Mouse (Mus musculus): ENCODE data around the gene Mcm10. TPM values are rescaled to one million over a fixed set of nuclear protein-coding genes. Genes with fewer than 3 reads are reported as not detected.
A peak's percentile ranks its signal among the peaks of the same experiment; 100 is the strongest.

Gene Mcm10
- polyA plus RNA-seq, 1 experiment from 2014 or later = 4.9 TPM

- no peaks in the 10 kb centered on the region for H3K27me3 ChIP-seq (replicated peaks; ENCODE audit: control insufficient read depth, insufficient read depth, low read length)
- no peak overlapping the region for H3K4me2 ChIP-seq (ENCODE audit: low read length)
- no peak overlapping the region for H3K27ac ChIP-seq (ENCODE audit: low read depth, low read length)
- H3K4me3 ChIP-seq (ENCODE audit: low read length) = no peak overlapping the region
- H3K9ac ChIP-seq (ENCODE audit: low read depth, low read length) = no peak overlapping the region
- peaks cover 7% of the 10 kb centered on the region for H3K4me1 ChIP-seq (ENCODE audit: control insufficient read depth, insufficient read depth, low read depth, low read length)
- H3K36me3 ChIP-seq (ENCODE audit: control insufficient read depth, insufficient read depth, low read length) = peaks cover 2% of the 10 kb centered on the region; the same call in 1 of the 2 replicates
- H3K9me3 ChIP-seq (ENCODE audit: control insufficient read depth, low read length) = no peaks in the 10 kb centered on the region
- ATAC-seq = no peak
- WGBS = 84% methylated on average over 11 of the region's 11 CpGs
Observed at GRCm38 (mm10) chr2:5042616-5043475, 30.3 kb upstream of the Mcm10 start.

DNA sequence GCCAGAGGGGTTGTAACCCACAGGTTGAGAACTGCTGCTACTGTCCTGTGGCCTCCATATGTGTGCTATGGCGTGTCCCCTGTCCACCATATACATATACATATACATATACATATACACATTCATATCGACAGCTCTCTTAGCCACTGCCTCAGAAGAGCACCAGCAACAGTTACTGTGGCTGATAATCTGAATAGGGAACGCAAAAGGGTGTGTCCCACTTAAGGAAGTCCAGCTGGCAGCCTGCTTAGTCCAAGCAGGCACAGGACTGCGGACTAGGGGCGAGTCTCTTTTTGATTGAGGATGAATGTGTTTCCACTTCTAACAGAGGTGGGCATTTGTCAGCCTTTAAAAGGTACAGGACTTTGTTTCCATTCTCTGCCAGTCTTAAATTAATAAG is 29.3 kb upstream of the Mcm10 start:
- Histone ChIP-seq H3K4me1 (ENCODE audit: control insufficient read depth, insufficient read depth, low read depth, low read length) (peaks cover 9% of the 10 kb centered on the region), H3K9me3 (ENCODE audit: control insufficient read depth, low read length) (no peaks in the 10 kb centered on the region), H3K27me3 (replicated peaks; ENCODE audit: control insufficient read depth, insufficient read depth, low read length) (no peaks in the 10 kb centered on the region), H3K4me3 (ENCODE audit: low read length) (no peak overlapping the region), H3K9ac (ENCODE audit: low read depth, low read length) (no peak overlapping the region), H3K4me2 (ENCODE audit: low read length) (no peak overlapping the region), H3K36me3 (ENCODE audit: control insufficient read depth, insufficient read depth, low read length) (peaks cover 2% of the 10 kb centered on the region; the same call in 1 of the 2 replicates), H3K27ac (ENCODE audit: low read depth, low read length) (no peak overlapping the region)
- 91% methylated on average over 5 of the region's 5 CpGs for WGBS
- ATAC-seq = no peak

GRCm38 (mm10) chr2:5040281-5041161 is 27.9 kb upstream of the Mcm10 start:
- no peak for ATAC-seq
- Histone ChIP-seq H3K9ac (ENCODE audit: low read depth, low read length) (no peak overlapping the region), H3K27me3 (replicated peaks; ENCODE audit: control insufficient read depth, insufficient read depth, low read length) (no peaks in the 10 kb centered on the region), H3K4me2 (ENCODE audit: low read length) (no peak overlapping the region), H3K4me1 (ENCODE audit: control insufficient read depth, insufficient read depth, low read depth, low read length) (peaks cover 9% of the 10 kb centered on the region), H3K4me3 (ENCODE audit: low read length) (no peak overlapping the region), H3K36me3 (ENCODE audit: control insufficient read depth, insufficient read depth, low read length) (peaks cover 2% of the 10 kb centered on the region; the same call in 1 of the 2 replicates), H3K9me3 (ENCODE audit: control insufficient read depth, low read length) (no peaks in the 10 kb centered on the region), H3K27ac (ENCODE audit: low read depth, low read length) (no peak overlapping the region)
- WGBS = 93% methylated on average over 12 of the region's 12 CpGs

- Histone ChIP-seq H3K4me1 (ENCODE audit: control insufficient read depth, insufficient read depth, low read depth, low read length) (peaks cover 3% of the 10 kb centered on the region; the same call in 1 of the 2 replicates), H3K27me3 (replicated peaks; ENCODE audit: control insufficient read depth, insufficient read depth, low read length) (no peaks in the 10 kb centered on the region), H3K27ac (ENCODE audit: low read depth, low read length) (no peak overlapping the region), H3K4me3 (ENCODE audit: low read length) (no peak overlapping the region), H3K4me2 (ENCODE audit: low read length) (no peak overlapping the region), H3K36me3 (ENCODE audit: control insufficient read depth, insufficient read depth, low read length) (peaks cover 2% of the 10 kb centered on the region; the same call in 1 of the 2 replicates), H3K9me3 (ENCODE audit: control insufficient read depth, low read length) (no peaks in the 10 kb centered on the region), H3K9ac (ENCODE audit: low read depth, low read length) (no peak overlapping the region)
- WGBS = 76% methylated on average over 13 of the region's 13 CpGs
- ATAC-seq = no peak
Observed at GRCm38 (mm10) chr2:5039350-5040170, 27.0 kb upstream of the Mcm10 start.

GRCm38 (mm10) chr2:5038320-5038719 is 25.7 kb upstream of the Mcm10 start:
- WGBS = 29% methylated on average over 5 of the region's 5 CpGs
- Histone ChIP-seq H3K4me3 (ENCODE audit: low read length) (no peak overlapping the region), H3K4me1 (ENCODE audit: control insufficient read depth, insufficient read depth, low read depth, low read length) (peaks cover 3% of the 10 kb centered on the region; the same call in 1 of the 2 replicates), H3K9ac (ENCODE audit: low read depth, low read length) (no peak overlapping the region), H3K27me3 (replicated peaks; ENCODE audit: control insufficient read depth, insufficient read depth, low read length) (no peaks in the 10 kb centered on the region), H3K4me2 (ENCODE audit: low read length) (no peak overlapping the region), H3K27ac (ENCODE audit: low read depth, low read length) (no peak overlapping the region), H3K9me3 (ENCODE audit: control insufficient read depth, low read length) (no peaks in the 10 kb centered on the region), H3K36me3 (ENCODE audit: control insufficient read depth, insufficient read depth, low read length) (peaks cover 2% of the 10 kb centered on the region; the same call in 1 of the 2 replicates)
- ATAC-seq = peak; percentile 74; the same call in 1 of the 2 replicates

GRCm38 (mm10) chr2:5037390-5037789 is 24.8 kb upstream of the Mcm10 start:
- H3K9ac ChIP-seq (ENCODE audit: low read depth, low read length) = no peak overlapping the region
- no peak overlapping the region for H3K27ac ChIP-seq (ENCODE audit: low read depth, low read length)
- H3K9me3 ChIP-seq (ENCODE audit: control insufficient read depth, low read length) = no peaks in the 10 kb centered on the region
- H3K27me3 ChIP-seq (replicated peaks; ENCODE audit: control insufficient read depth, insufficient read depth, low read length) = no peaks in the 10 kb centered on the region
- ATAC-seq = no peak
- no peak overlapping the region for H3K4me2 ChIP-seq (ENCODE audit: low read length)
- H3K36me3 ChIP-seq (ENCODE audit: control insufficient read depth, insufficient read depth, low read length) = peaks cover 2% of the 10 kb centered on the region; the same call in 1 of the 2 replicates
- H3K4me1 ChIP-seq (ENCODE audit: control insufficient read depth, insufficient read depth, low read depth, low read length) = peaks cover 3% of the 10 kb centered on the region; the same call in 1 of the 2 replicates
- H3K4me3 ChIP-seq (ENCODE audit: low read length) = no peak overlapping the region
- WGBS = 40% methylated on average over 3 of the region's 3 CpGs

DNA sequence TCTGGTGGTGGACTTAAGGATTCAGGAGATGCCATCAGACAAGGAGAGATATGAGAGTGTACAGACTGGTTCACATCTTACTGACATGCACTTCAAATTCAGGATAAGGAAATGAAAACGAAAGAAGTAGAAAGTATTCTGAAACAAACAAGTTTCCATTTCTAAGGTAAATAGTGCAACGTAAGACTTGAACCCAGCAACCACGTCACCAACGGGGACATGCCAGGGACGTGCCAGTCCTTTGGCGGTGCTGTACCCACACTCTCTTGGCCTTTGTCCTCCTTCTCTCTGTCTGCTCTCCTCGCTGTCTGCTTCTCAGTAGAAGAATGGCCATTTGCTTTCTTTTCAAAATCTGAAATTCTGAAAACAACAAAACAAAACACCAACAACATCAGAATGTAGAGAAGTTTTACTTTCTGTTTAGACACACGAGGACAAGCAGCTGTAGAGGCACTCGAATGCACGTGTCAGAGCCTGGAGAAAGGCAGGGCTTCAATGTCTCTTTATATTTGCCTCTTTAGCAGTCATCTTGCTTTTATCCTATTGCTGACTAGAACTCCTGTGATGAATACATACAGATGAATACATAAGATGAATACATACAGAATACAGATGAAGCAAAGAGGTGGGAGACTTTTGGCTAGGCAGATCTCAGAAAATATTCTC is 24.0 kb upstream of the Mcm10 start:
- no peak for ATAC-seq
- H3K36me3 ChIP-seq (ENCODE audit: control insufficient read depth, insufficient read depth, low read length) = peaks cover 5% of the 10 kb centered on the region; the same call in 1 of the 2 replicates
- peaks cover 3% of the 10 kb centered on the region; the same call in 1 of the 2 replicates for H3K4me1 ChIP-seq (ENCODE audit: control insufficient read depth, insufficient read depth, low read depth, low read length)
- H3K27ac ChIP-seq (ENCODE audit: low read depth, low read length) = no peak overlapping the region
- 69% methylated on average over 10 of the region's 10 CpGs for WGBS
- H3K27me3 ChIP-seq (replicated peaks; ENCODE audit: control insufficient read depth, insufficient read depth, low read length) = no peaks in the 10 kb centered on the region
- no peak overlapping the region for H3K4me2 ChIP-seq (ENCODE audit: low read length)
- H3K9me3 ChIP-seq (ENCODE audit: control insufficient read depth, low read length) = no peaks in the 10 kb centered on the region
- H3K9ac ChIP-seq (ENCODE audit: low read depth, low read length) = no peak overlapping the region
- H3K4me3 ChIP-seq (ENCODE audit: low read length) = no peak overlapping the region

DNA sequence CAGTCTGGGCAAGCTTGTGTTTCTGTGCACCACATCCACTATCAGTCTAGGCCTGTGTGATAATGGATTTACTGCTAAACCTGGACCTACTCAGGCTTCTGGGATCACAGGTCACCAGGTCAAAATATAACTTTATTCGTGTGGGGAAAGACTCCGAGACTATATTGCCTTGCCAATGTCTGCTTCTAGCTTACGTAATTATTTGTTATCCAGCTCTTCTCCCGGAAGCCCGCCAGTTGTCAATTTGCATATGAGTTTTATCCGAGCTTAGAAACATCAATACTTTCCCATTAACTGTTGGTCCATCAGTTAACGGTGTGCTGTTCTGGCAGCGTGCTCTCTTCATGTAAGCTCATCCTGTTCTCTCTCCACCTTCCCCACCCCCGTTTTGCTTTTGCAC is 22.6 kb upstream of the Mcm10 start:
- 79% methylated on average over 9 of the region's 9 CpGs for WGBS

More for the DNA sequence above, 22.6 kb upstream of the Mcm10 start:
- Histone ChIP-seq H3K27ac (ENCODE audit: low read depth, low read length) (no peak overlapping the region), H3K27me3 (replicated peaks; ENCODE audit: control insufficient read depth, insufficient read depth, low read length) (no peaks in the 10 kb centered on the region), H3K4me1 (ENCODE audit: control insufficient read depth, insufficient read depth, low read depth, low read length) (peaks cover 3% of the 10 kb centered on the region; the same call in 1 of the 2 replicates), H3K4me3 (ENCODE audit: low read length) (no peak overlapping the region), H3K9ac (ENCODE audit: low read depth, low read length) (no peak overlapping the region), H3K36me3 (ENCODE audit: control insufficient read depth, insufficient read depth, low read length) (peaks cover 3% of the 10 kb centered on the region; the same call in 1 of the 2 replicates), H3K9me3 (ENCODE audit: control insufficient read depth, low read length) (no peaks in the 10 kb centered on the region), H3K4me2 (ENCODE audit: low read length) (no peak overlapping the region)
- no peak for ATAC-seq

Data from hindbrain, embryonic 16.5 days (tissue).